Mouse (Mus musculus): ENCODE measurements at regions not wholly inside any gene's neighbourhood (a gene's known extent, or its start where the extent isn't known, plus 50 kb on each side); places are given as distances from the start of the nearest gene placed in this dataset.
A peak's percentile ranks its signal among the peaks of the same experiment; 100 is the strongest.

DNA sequence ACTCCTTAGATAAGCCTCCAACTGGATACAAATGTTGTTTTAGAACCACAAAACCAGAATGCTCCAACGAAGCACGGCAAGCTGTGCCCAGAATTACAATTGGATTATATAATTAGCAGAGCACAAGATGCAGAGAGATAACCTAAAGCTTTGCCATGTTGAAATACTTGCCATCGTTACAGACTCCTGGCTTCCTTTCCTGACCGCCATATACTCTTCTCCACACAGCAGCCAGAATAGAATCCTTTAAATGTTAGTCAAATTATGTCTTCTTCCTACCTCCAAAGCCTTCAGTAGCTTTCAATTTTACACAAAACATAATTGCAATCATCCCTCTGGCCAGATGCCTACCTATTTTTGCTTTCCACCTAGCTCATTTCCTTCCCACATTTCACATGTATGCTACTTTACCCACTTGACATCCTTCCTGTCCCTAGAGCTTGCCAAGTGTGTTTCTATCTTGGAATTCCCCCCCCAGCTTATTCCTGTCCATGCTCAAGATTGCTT, 52.8 kb upstream of the G2e3 start:
- Histone ChIP-seq H3K9ac (ENCODE audit: low read length) (no peak overlapping the region), H3K9me3 (ENCODE audit: control insufficient read depth, low read length) (no peaks in the 10 kb centered on the region), H3K36me3 (ENCODE audit: control insufficient read depth, insufficient read depth, low read length) (no peaks in the 10 kb centered on the region), H3K27me3 (ENCODE audit: control insufficient read depth, insufficient read depth, low read length) (no peaks in the 10 kb centered on the region), H3K4me3 (ENCODE audit: control insufficient read depth in 1 of 2, insufficient read depth in 1 of 2, low read depth in 1 of 2, low read length in 2 of 2) (no peak overlapping the region), H3K4me2 (ENCODE audit: low read length) (no peak overlapping the region), H3K4me1 (ENCODE audit: control insufficient read depth in 2 of 2, insufficient read depth in 2 of 2, low read length in 2 of 2) (no peaks in the 10 kb centered on the region), H3K27ac (replicated peaks in 1 of 2; ENCODE audit: control insufficient read depth in 1 of 2, insufficient read depth in 1 of 2, low read depth in 2 of 2, low read length in 2 of 2) (no peak overlapping the region)
- no peak for ATAC-seq (ENCODE audit: insufficient number of reproducible peaks, insufficient read depth, low FRiP score, low read depth)
- 76% methylated on average over 4 of the region's 4 CpGs for WGBS

DNA sequence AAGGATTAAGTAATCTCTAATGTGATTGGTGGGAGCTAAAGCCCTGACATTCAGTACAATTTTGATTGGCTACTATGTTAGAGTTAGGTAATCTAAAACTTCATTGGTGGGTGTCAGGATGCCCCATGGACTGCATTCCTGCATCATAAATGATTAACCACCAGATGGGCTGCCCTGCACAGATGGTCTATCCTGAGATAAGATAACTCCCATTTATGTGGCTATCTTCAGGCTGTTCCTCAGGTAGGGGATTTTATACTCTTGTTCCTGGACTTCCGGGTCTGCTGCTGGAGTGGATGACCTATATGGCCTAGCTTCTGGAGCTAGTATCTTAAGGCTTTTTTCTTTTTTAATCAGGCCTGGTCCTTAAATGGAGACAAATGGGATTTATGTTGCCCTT, 69.5 kb upstream of the G2e3 start:
- WGBS = 90% methylated on average over 1 of the region's 1 CpGs
- Histone ChIP-seq H3K4me3 (ENCODE audit: control insufficient read depth in 1 of 2, insufficient read depth in 1 of 2, low read depth in 1 of 2, low read length in 2 of 2) (no peak overlapping the region), H3K27me3 (ENCODE audit: control insufficient read depth, insufficient read depth, low read length) (no peaks in the 10 kb centered on the region), H3K36me3 (ENCODE audit: control insufficient read depth, insufficient read depth, low read length) (no peaks in the 10 kb centered on the region), H3K9me3 (ENCODE audit: control insufficient read depth, low read length) (no peaks in the 10 kb centered on the region), H3K9ac (ENCODE audit: low read length) (no peak overlapping the region), H3K4me1 (ENCODE audit: control insufficient read depth in 2 of 2, insufficient read depth in 2 of 2, low read length in 2 of 2) (0 out of 4 replicates have a peak, but pooled peaks cover 0 to 2% of the 10 kb centered on the region in 2 experiments), H3K4me2 (ENCODE audit: low read length) (no peak overlapping the region), H3K27ac (replicated peaks in 1 of 2; ENCODE audit: control insufficient read depth in 1 of 2, insufficient read depth in 1 of 2, low read depth in 2 of 2, low read length in 2 of 2) (no peak overlapping the region)
- ATAC-seq (ENCODE audit: insufficient number of reproducible peaks, insufficient read depth, low FRiP score, low read depth) = no peak

DNA sequence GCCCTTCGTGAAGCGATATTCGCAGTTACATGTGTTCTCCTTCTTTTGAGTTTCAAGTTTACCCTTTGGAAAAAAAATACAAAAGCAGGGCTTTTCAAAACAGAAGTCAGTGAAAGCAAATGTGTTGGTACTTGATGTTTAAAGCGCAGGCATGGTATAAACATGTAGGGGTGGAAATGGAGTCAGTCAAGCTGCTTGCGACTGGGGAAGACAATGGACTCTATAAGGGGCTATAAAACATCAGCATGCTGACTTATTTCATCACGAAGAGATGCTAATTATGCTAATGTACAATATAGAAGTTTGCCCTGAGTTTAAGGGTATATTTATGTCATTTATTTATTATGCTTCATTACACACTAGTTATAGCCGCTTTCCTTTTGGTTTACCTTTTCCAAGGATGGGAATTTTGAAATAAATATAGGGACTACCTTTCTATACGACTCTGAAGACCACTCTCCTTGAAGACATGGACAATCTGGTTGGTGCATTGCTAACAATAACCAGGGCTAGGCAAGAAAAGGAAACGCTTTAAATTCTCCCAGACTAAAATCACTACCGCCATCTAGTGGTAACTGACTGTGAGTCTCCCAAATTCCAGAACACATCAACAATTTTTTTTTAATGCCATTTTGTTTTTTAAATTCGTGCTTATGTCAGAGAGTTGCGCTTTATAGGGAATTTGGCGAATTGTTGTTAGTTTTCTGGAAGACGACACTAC, 71.9 kb upstream of the G2e3 start:
- peak overlapping the region; percentile 45 for H3K4me2 ChIP-seq (ENCODE audit: low read length)
- no peak overlapping the region for H3K27ac ChIP-seq (replicated peaks in 1 of 2; ENCODE audit: control insufficient read depth in 1 of 2, insufficient read depth in 1 of 2, low read depth in 2 of 2, low read length in 2 of 2)
- 0 out of 4 replicates have a peak, but pooled peaks cover 0 to 2% of the 10 kb centered on the region in 2 experiments for H3K4me1 ChIP-seq (ENCODE audit: control insufficient read depth in 2 of 2, insufficient read depth in 2 of 2, low read length in 2 of 2)
- H3K27me3 ChIP-seq (ENCODE audit: control insufficient read depth, insufficient read depth, low read length) = no peaks in the 10 kb centered on the region
- 46% methylated on average over 14 of the region's 14 CpGs for WGBS
- no peaks in the 10 kb centered on the region for H3K9me3 ChIP-seq (ENCODE audit: control insufficient read depth, low read length)
- no peak overlapping the region for H3K9ac ChIP-seq (ENCODE audit: low read length)
- ATAC-seq (ENCODE audit: insufficient number of reproducible peaks, insufficient read depth, low FRiP score, low read depth) = no peak
- H3K4me3 ChIP-seq (ENCODE audit: control insufficient read depth in 1 of 2, insufficient read depth in 1 of 2, low read depth in 1 of 2, low read length in 2 of 2) = no peak overlapping the region
- no peaks in the 10 kb centered on the region for H3K36me3 ChIP-seq (ENCODE audit: control insufficient read depth, insufficient read depth, low read length)

DNA sequence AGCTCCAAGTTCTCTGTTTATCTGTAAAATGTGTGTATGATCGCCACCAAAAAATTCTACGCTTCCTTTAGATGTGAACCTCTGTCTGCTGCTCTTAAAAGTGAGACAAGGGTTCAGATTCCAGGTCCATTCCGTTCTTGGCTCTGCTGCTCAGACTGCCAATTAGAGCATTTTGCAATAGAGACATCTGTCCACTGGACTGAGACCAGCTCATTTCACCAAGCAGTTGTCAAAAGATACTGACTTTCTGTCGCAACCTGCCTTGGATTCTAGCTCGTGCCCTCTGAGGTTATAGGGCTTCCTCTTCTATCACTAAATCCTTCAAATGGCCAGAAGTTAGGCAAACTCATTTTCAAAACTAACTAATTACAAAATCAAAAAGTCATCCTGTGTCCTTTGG, 74.4 kb upstream of the G2e3 start:
- ATAC-seq (ENCODE audit: insufficient number of reproducible peaks, insufficient read depth, low FRiP score, low read depth) = no peak
- H3K27ac ChIP-seq (replicated peaks in 1 of 2; ENCODE audit: control insufficient read depth in 1 of 2, insufficient read depth in 1 of 2, low read depth in 2 of 2, low read length in 2 of 2) = no peak overlapping the region
- H3K4me3 ChIP-seq (ENCODE audit: control insufficient read depth in 1 of 2, insufficient read depth in 1 of 2, low read depth in 1 of 2, low read length in 2 of 2) = no peak overlapping the region
- H3K4me1 ChIP-seq (ENCODE audit: control insufficient read depth in 2 of 2, insufficient read depth in 2 of 2, low read length in 2 of 2) = 0 out of 4 replicates have a peak, but pooled peaks cover 0 to 2% of the 10 kb centered on the region in 2 experiments
- no peak overlapping the region for H3K9ac ChIP-seq (ENCODE audit: low read length)
- no peaks in the 10 kb centered on the region for H3K36me3 ChIP-seq (ENCODE audit: control insufficient read depth, insufficient read depth, low read length)
- H3K9me3 ChIP-seq (ENCODE audit: control insufficient read depth, low read length) = no peaks in the 10 kb centered on the region
- H3K4me2 ChIP-seq (ENCODE audit: low read length) = no peak overlapping the region
- 73% methylated on average over 5 of the region's 5 CpGs for WGBS
- H3K27me3 ChIP-seq (ENCODE audit: control insufficient read depth, insufficient read depth, low read length) = no peaks in the 10 kb centered on the region

DNA sequence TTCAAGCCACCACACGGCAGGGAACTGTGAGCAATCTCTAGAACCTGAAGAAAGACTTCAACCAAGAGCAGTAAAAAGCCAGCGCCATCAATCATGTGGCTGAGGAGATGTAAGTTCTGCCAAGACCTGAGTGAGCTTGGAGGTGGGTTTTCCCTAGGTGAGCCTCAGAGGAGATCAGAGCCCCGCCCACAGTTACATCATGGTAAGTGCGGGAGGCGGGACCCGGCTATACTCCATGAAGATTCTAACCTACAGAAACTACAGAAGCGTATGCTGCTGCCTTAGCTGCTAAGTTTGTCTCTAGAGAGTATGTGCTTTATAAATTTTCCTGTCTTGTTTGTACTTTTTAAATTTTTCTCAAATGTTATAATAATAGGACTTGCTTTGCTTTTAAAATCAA, 105.0 kb upstream of the G2e3 start:
- H3K9me3 ChIP-seq (ENCODE audit: control insufficient read depth, low read length) = no peaks in the 10 kb centered on the region
- H3K27ac ChIP-seq (replicated peaks in 1 of 2; ENCODE audit: control insufficient read depth in 1 of 2, insufficient read depth in 1 of 2, low read depth in 2 of 2, low read length in 2 of 2) = no peak overlapping the region
- H3K4me1 ChIP-seq (ENCODE audit: control insufficient read depth in 2 of 2, insufficient read depth in 2 of 2, low read length in 2 of 2) = no peaks in the 10 kb centered on the region
- H3K4me2 ChIP-seq (ENCODE audit: low read length) = no peak overlapping the region
- WGBS = 77% methylated on average over 7 of the region's 7 CpGs
- no peaks in the 10 kb centered on the region for H3K36me3 ChIP-seq (ENCODE audit: control insufficient read depth, insufficient read depth, low read length)
- H3K27me3 ChIP-seq (ENCODE audit: control insufficient read depth, insufficient read depth, low read length) = no peaks in the 10 kb centered on the region
- ATAC-seq (ENCODE audit: insufficient number of reproducible peaks, insufficient read depth, low FRiP score, low read depth) = no peak
- H3K9ac ChIP-seq (ENCODE audit: low read length) = no peak overlapping the region
- no peak overlapping the region for H3K4me3 ChIP-seq (ENCODE audit: control insufficient read depth in 1 of 2, insufficient read depth in 1 of 2, low read depth in 1 of 2, low read length in 2 of 2)

DNA sequence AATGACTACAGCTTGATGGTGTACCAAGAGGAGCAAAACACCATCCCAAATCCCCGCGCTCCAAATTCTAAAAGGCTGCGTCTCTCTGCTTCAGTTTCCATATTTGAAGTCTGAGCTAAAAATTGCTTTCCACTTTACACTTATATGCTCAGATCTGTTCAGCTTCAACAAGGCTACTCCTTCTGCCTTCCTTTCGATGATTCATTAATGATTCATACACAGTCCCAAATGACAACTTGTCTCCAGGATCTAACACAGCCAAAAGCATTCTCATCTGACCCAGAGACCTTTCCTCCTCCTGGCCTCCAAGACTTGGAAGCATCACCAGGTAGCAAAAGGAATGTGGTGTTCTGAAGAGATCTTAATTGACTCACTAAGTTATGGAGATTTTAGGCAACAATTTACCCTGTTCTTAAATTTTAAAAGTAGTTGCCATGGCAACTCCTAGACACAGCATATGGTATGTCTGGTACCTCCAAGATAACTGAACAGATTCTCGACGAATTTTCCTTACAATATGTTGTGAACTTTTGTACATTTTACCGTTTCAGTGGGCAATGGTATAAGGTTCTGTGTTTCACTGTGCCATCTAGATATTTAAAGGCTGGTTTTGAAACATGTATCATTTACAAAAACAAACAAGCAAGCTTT, 106.6 kb upstream of the G2e3 start:
- Histone ChIP-seq H3K27me3 (ENCODE audit: control insufficient read depth, insufficient read depth, low read length) (no peaks in the 10 kb centered on the region), H3K9ac (ENCODE audit: low read length) (no peak overlapping the region), H3K4me3 (ENCODE audit: control insufficient read depth in 1 of 2, insufficient read depth in 1 of 2, low read depth in 1 of 2, low read length in 2 of 2) (no peak overlapping the region), H3K4me2 (ENCODE audit: low read length) (no peak overlapping the region), H3K27ac (replicated peaks in 1 of 2; ENCODE audit: control insufficient read depth in 1 of 2, insufficient read depth in 1 of 2, low read depth in 2 of 2, low read length in 2 of 2) (no peak overlapping the region), H3K9me3 (ENCODE audit: control insufficient read depth, low read length) (no peaks in the 10 kb centered on the region), H3K4me1 (ENCODE audit: control insufficient read depth in 2 of 2, insufficient read depth in 2 of 2, low read length in 2 of 2) (no peaks in the 10 kb centered on the region), H3K36me3 (ENCODE audit: control insufficient read depth, insufficient read depth, low read length) (no peaks in the 10 kb centered on the region)
- WGBS = 85% methylated on average over 7 of the region's 7 CpGs
- ATAC-seq (ENCODE audit: insufficient number of reproducible peaks, insufficient read depth, low FRiP score, low read depth) = no peak

DNA sequence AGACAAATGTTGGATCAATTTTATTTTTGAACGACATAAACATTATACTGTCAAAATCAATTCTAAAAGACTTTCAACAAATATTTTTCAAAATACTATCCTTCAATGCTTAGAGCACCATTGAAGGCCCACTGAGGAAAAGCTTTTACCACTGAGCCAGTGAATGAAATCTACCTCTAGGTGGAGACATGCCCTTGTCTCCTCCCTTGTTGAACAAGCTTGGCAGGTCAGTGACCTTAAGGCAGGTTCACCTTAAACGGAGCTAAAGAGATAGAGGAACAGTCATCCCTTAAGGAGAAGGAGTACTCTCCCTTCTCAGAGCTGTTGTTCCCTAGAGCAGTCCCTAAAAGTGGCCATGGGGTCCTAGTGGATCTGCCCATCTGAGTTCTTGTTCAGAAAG, 136.2 kb upstream of the G2e3 start:
- H3K9me3 ChIP-seq (ENCODE audit: control insufficient read depth, low read length) = no peaks in the 10 kb centered on the region
- no peak for ATAC-seq (ENCODE audit: insufficient number of reproducible peaks, insufficient read depth, low FRiP score, low read depth)
- no peaks in the 10 kb centered on the region for H3K36me3 ChIP-seq (ENCODE audit: control insufficient read depth, insufficient read depth, low read length)
- no peak overlapping the region for H3K4me3 ChIP-seq (ENCODE audit: control insufficient read depth in 1 of 2, insufficient read depth in 1 of 2, low read depth in 1 of 2, low read length in 2 of 2)
- no peaks in the 10 kb centered on the region for H3K27me3 ChIP-seq (ENCODE audit: control insufficient read depth, insufficient read depth, low read length)
- no peaks in the 10 kb centered on the region for H3K4me1 ChIP-seq (ENCODE audit: control insufficient read depth in 2 of 2, insufficient read depth in 2 of 2, low read length in 2 of 2)
- WGBS = 31% methylated on average over 2 of the region's 2 CpGs
- no peak overlapping the region for H3K27ac ChIP-seq (replicated peaks in 1 of 2; ENCODE audit: control insufficient read depth in 1 of 2, insufficient read depth in 1 of 2, low read depth in 2 of 2, low read length in 2 of 2)
- no peak overlapping the region for H3K9ac ChIP-seq (ENCODE audit: low read length)
- H3K4me2 ChIP-seq (ENCODE audit: low read length) = no peak overlapping the region
